Mouse (Mus musculus) intestine, embryonic 15.5 days (tissue): ENCODE results near the gene Drosha. TPM values are rescaled to one million over a fixed set of nuclear protein-coding genes. Genes with fewer than 3 reads are reported as not detected.

Experiments
- ATAC-seq: fragments of 200-750 bp; cut with Nextera tagmentation; 2 replicates; pipeline ENCODE4 v1.8.0; 2017; ENCODE audit warnings: moderate TSS enrichment, moderate library complexity
- H3K27ac ChIP-seq: fragments of 300-500 bp; sonication (generic); 2 replicates; pipeline ENCODE4 v1.5.1; 2015; ENCODE audit warnings: mild to moderate bottlenecking, inconsistent platforms
- H3K27me3 ChIP-seq: fragments of 300-500 bp; sonication (generic); replicated peaks from 2 replicates; pipeline ENCODE4 v1.6.1; 2015; ENCODE audit warnings: inconsistent platforms
- H3K36me3 ChIP-seq: fragments of 300-500 bp; sonication (generic); 2 replicates; pipeline ENCODE4 v1.6.1; 2015; ENCODE audit warnings: inconsistent platforms
- H3K4me1 ChIP-seq: fragments of 300-500 bp; sonication (generic); replicated peaks from 2 replicates; pipeline ENCODE4 v1.6.1; 2015; ENCODE audit warnings: inconsistent platforms
- H3K4me2 ChIP-seq: fragments of 300-500 bp; sonication (generic); replicated peaks from 2 replicates; pipeline ENCODE4 v1.6.1; 2015; ENCODE audit warnings: mild to moderate bottlenecking, inconsistent platforms
- H3K4me3 ChIP-seq: fragments of 300-500 bp; sonication (generic); replicated peaks from 2 replicates; pipeline ENCODE4 v1.5.1; 2015; ENCODE audit warnings: inconsistent platforms
- H3K9ac ChIP-seq: fragments of 300-500 bp; sonication (generic); 2 replicates; pipeline ENCODE4 v1.6.1; 2015; ENCODE audit warnings: inconsistent platforms
- H3K9me3 ChIP-seq: fragments of 300-500 bp; sonication (generic); 2 replicates; pipeline ENCODE4 v1.6.1; 2016; ENCODE audit warnings: inconsistent platforms
- WGBS: fragments of 180-500 bp; shearing (Covaris S2); methylation state at CpG from one replicate; pipeline ENCODE4 v1.1.7; 2015; 5-methylcytosine and 5-hydroxymethylcytosine counted together
- polyA plus RNA-seq: library from polyadenylated mRNA; unstranded; fragments of >200 nt; fragmentation: Nextera tagmentation; extraction: Ambion mirVana; gene quantifications from 2 replicates; pipeline ENCODE4 v1.2.1, GENCODE M21; 2015

Gene Drosha
- polyA plus RNA-seq, 1 experiment from 2014 or later, result 29.9 TPM

GRCm38 (mm10) chr15:12972441-12972840 is 147.8 kb downstream of the Drosha start:
- Histone ChIP-seq H3K4me1 (no peaks in the 10 kb centered on the region), H3K36me3 (no peaks in the 10 kb centered on the region), H3K9ac (no peak overlapping the region), H3K9me3 (no peaks in the 10 kb centered on the region), H3K4me3 (no peak overlapping the region), H3K27ac (no peak overlapping the region), H3K4me2 (no peak overlapping the region), H3K27me3 (no peaks in the 10 kb centered on the region)
- WGBS, result 85% methylated on average over 8 of the region's 8 CpGs
- no peak for ATAC-seq

Other genes with a start within 250 kb of the Drosha start
- 13.7 and 14.3 TPM in 2 replicates for gene Pdzd2, start 84.9 kb upstream of the Drosha start, polyA plus RNA-seq
- 30.5 and 31.7 TPM in 2 replicates for gene 6030458C11Rik, start 166 bp upstream of the Drosha start, polyA plus RNA-seq